Mouse (Mus musculus): ENCODE measurements at regions not wholly inside any gene's neighbourhood (a gene's known extent, or its start where the extent isn't known, plus 50 kb on each side); places are given as distances from the start of the nearest gene placed in this dataset.

DNA sequence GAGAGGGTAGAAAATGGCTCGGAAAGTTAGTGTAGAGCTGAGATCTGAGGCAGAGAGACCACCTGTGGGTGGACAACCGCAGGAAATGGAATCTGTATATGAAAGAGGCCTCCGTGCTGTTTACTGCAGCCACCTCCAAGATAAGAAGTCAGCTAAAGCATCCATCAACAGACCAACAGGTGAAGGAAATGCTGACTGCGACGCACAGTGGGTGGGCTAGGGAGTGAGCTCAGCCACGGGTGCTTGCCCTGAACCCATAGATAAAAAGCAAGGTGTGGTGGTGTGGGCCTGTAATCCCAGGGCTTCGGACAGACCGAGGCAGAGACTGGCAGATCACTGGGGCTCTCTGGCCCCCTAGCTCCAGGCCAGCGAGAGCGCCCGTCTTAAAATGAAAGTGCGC, 83.0 kb upstream of the Tle3 start:
- Histone ChIP-seq H3K4me1 (replicated peaks) (peaks cover 5% of the 10 kb centered on the region; the same call in 1 of the 2 replicates), H3K27me3 (peaks cover 87% of the 10 kb centered on the region)
- WGBS: 51% methylated on average over 12 of the region's 12 CpGs

DNA sequence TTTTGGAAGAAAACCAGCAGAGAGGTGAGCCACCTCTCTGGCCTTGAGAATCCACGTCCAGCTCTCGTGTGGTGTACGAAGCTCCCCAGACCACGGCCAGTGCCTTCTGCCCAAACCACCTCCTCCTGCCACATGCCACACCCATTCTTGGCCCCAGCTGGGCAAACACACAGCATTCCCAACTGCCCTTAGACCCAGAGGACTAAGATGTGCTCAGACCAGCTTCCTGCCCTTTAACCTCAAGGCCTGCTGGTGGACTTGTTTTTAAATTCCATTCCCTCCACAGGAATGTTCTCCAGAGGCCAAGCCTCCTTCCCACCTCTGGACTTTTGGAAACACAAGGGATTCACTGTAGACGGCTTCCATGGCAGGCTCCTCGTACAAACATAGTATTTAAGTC, 82.5 kb upstream of the Tle3 start:
- no peak overlapping the region for H3K9ac ChIP-seq
- H3K27me3 ChIP-seq: peaks cover 87% of the 10 kb centered on the region
- no peaks in the 10 kb centered on the region for H3K36me3 ChIP-seq
- no peaks in the 10 kb centered on the region; the same call in 1 of the 2 replicates for H3K9me3 ChIP-seq (replicated peaks)
- H3K4me1 ChIP-seq (replicated peaks): peaks cover 4% of the 10 kb centered on the region; the same call in 1 of the 2 replicates
- no peak overlapping the region for H3K4me3 ChIP-seq
- H3K4me2 ChIP-seq: no peak overlapping the region
- H3K27ac ChIP-seq: no peak overlapping the region
- no peak for ATAC-seq (replicated peaks; ENCODE audit: insufficient number of reproducible peaks, insufficient read depth, low FRiP score, low read depth)
- WGBS: 73% methylated on average over 6 of the region's 6 CpGs

More for the DNA sequence above, 83.0 kb upstream of the Tle3 start:
- Histone ChIP-seq H3K9me3 (replicated peaks) (no peaks in the 10 kb centered on the region; the same call in 1 of the 2 replicates), H3K4me3 (no peak overlapping the region), H3K36me3 (no peaks in the 10 kb centered on the region), H3K4me2 (no peak overlapping the region), H3K27ac (no peak overlapping the region), H3K9ac (no peak overlapping the region)
- no peak for ATAC-seq (replicated peaks; ENCODE audit: insufficient number of reproducible peaks, insufficient read depth, low FRiP score, low read depth)

DNA sequence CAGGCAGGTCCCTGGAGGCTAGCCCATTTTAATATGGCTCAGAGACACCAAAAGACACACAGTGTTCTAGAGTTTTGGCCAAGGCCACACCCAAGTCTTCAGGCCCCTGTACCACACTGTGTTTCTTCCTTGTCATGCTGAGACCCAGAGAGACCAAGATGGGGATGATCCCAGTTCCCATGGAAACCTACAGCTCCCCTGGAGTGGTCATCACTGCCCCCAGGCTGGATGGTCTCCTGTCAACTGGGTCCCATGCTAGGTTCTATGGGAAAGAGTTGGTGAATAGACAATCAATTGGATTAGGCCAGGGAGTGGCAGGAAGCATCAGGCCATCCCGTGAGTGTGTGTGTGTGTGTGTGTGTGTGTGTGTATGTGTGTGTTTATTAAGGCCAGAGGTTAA, 80.5 kb upstream of the Tle3 start:
- peaks cover 4% of the 10 kb centered on the region; the same call in 1 of the 2 replicates for H3K4me1 ChIP-seq (replicated peaks)
- no peaks in the 10 kb centered on the region; the same call in 1 of the 2 replicates for H3K9me3 ChIP-seq (replicated peaks)
- no peaks in the 10 kb centered on the region for H3K36me3 ChIP-seq
- no peak overlapping the region for H3K4me3 ChIP-seq
- peaks cover 89% of the 10 kb centered on the region for H3K27me3 ChIP-seq
- no peak overlapping the region for H3K9ac ChIP-seq
- H3K27ac ChIP-seq: no peak overlapping the region
- no peak overlapping the region for H3K4me2 ChIP-seq
- 77% methylated on average over 1 of the region's 1 CpGs for WGBS
- no peak for ATAC-seq (replicated peaks; ENCODE audit: insufficient number of reproducible peaks, insufficient read depth, low FRiP score, low read depth)

DNA sequence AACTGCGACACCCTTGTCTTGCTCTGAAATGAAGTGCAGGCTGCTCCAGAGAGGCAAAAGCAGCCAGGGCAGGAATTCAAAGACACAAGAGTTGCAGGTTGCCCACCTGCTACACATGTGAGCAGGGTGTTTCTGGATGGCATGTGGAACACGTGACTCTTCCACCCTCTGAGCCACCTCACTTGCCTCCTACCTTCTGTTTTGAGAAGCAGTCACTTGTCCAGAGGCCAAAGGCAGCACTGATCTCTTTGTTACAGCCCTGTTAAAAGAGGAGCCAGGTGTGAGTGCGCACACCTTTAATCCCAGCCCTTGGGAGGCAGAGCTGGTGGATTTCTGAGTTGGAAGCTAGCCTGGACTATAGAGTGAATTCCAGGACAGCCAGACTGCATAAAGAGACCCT, 79.7 kb upstream of the Tle3 start:
- no peak for ATAC-seq (replicated peaks; ENCODE audit: insufficient number of reproducible peaks, insufficient read depth, low FRiP score, low read depth)
- peaks cover 4% of the 10 kb centered on the region; the same call in 1 of the 2 replicates for H3K4me1 ChIP-seq (replicated peaks)
- H3K9ac ChIP-seq: no peak overlapping the region
- no peaks in the 10 kb centered on the region; the same call in 1 of the 2 replicates for H3K9me3 ChIP-seq (replicated peaks)
- no peaks in the 10 kb centered on the region for H3K36me3 ChIP-seq
- H3K27ac ChIP-seq: no peak overlapping the region
- no peak overlapping the region for H3K4me2 ChIP-seq
- 75% methylated on average over 3 of the region's 3 CpGs for WGBS
- H3K27me3 ChIP-seq: peaks cover 91% of the 10 kb centered on the region
- no peak overlapping the region for H3K4me3 ChIP-seq

DNA sequence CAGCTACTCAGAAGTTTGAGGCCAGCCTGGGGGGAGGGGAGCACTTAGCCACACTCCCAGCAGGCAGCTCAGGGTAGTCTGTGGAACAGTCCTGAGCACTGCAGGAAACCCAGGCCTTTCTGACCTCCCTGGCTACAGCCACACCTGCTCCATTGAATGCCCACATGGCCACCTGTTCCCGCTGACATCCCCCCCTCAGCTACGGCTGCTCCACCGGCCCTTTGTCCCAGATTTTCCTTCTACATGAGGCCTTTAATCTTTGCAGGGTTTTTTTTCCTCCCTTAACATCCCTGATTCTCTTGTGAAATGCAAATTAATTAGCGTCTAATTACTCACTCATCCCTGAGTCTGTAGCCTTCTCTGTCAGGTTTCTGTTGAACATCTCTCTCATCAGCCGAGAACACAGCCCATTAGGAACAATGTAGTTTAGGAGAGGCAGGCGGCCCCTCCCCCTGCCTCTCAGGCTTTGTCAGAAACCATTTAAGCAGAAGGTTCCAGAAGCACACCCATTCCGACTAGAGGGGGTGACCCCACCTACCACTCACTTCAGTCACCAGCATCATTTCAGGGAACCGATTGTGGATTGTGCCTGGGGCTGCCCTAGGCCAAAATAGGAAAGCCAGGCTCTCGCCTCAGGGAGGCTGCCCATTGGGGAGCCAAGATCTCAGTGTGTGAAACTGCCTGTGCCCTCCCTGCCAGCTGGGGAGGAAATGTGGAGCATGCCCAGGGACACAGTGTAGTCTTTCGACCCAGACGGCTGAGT, 78.8 kb upstream of the Tle3 start:
- H3K36me3 ChIP-seq: no peaks in the 10 kb centered on the region
- H3K4me1 ChIP-seq (replicated peaks): peaks cover 4% of the 10 kb centered on the region; the same call in 1 of the 2 replicates
- no peaks in the 10 kb centered on the region for H3K9me3 ChIP-seq (replicated peaks)
- H3K4me3 ChIP-seq: no peak overlapping the region
- WGBS: 55% methylated on average over 11 of the region's 11 CpGs
- ATAC-seq (replicated peaks; ENCODE audit: insufficient number of reproducible peaks, insufficient read depth, low FRiP score, low read depth): no peak
- peaks cover 96% of the 10 kb centered on the region for H3K27me3 ChIP-seq
- no peak overlapping the region for H3K9ac ChIP-seq
- no peak overlapping the region for H3K27ac ChIP-seq
- no peak overlapping the region for H3K4me2 ChIP-seq

DNA sequence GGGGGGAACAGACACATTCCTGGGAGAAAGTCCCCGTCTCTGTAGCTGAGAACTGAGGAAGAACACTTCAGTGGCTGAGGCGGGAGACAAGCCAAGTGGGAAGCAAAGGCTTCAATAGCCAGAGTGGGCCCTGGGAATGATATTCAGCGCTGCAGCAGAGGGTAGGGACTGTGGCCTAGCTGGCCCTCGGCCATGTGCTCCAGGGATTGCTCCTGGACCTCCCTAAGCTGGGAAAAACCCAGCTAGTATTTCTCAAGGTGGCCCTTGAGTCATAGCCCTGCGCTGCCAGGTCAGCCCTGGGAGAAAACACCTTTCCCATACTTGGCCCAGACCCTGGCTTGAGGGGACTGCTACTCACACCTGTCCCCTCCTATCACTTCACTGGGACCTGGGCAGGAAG, 77.2 kb upstream of the Tle3 start:
- H3K9ac ChIP-seq: no peak overlapping the region
- no peaks in the 10 kb centered on the region for H3K36me3 ChIP-seq
- H3K27ac ChIP-seq: no peak overlapping the region
- no peak for ATAC-seq (replicated peaks; ENCODE audit: insufficient number of reproducible peaks, insufficient read depth, low FRiP score, low read depth)
- 59% methylated on average over 5 of the region's 5 CpGs for WGBS
- H3K9me3 ChIP-seq (replicated peaks): no peaks in the 10 kb centered on the region
- no peak overlapping the region for H3K4me2 ChIP-seq
- H3K4me1 ChIP-seq (replicated peaks): no peaks in the 10 kb centered on the region
- peaks cover 94% of the 10 kb centered on the region for H3K27me3 ChIP-seq
- no peak overlapping the region for H3K4me3 ChIP-seq

DNA sequence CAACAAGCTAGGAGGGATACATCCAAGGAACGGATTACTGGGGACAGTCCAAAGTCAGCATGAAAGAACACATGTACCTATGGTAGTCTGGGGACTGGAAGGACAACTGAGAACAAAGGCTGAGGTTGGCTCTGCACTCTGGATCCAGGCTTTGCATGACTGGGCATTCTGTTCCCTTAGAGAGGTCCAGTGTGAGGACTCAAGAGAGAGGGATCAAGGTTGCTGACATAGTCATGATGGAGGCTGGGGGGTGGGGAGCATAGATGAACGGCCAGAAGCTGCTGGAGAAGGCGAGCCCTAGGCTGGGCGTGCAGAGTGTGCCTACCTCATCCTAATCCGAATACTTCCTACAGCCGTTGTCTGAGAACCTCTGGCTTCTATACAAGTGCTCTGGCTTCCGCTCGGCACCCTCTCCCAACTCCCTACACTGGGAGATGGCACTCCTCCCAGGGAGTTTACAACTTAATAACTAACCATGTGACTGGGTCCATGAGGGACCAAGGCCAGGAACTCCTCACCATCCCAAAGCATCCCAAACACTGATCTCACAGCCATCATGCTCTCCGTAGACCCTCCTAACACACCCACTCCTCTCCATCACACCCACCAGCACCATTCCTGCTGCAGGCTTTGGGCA, 75.7 kb upstream of the Tle3 start:
- no peak for ATAC-seq (replicated peaks; ENCODE audit: insufficient number of reproducible peaks, insufficient read depth, low FRiP score, low read depth)
- Histone ChIP-seq H3K27ac (no peak overlapping the region), H3K27me3 (peaks cover 94% of the 10 kb centered on the region), H3K4me3 (no peak overlapping the region), H3K9ac (no peak overlapping the region), H3K9me3 (replicated peaks) (no peaks in the 10 kb centered on the region), H3K36me3 (no peaks in the 10 kb centered on the region), H3K4me2 (no peak overlapping the region), H3K4me1 (replicated peaks) (no peaks in the 10 kb centered on the region)
- 89% methylated on average over 9 of the region's 9 CpGs for whole genome bisulfite sequencing

DNA sequence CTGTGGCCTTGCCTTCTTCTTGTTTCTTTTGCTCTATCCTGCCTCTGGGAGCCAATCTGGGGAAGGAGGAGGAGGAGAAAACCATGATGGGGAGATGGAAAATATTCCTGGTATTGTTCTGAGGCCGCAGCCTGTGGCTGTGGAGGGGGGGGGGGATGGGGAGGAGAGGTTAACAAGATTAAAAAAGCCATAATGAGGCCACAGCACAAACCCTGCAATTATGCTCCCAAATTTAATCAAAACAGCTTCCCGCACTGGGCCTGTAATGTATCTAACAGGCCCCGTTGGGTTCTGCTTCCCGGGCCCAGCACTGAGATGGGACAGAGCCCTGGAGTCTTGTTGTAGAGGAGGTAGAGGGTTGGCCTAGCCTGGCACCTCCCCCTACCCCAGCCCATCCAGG, 74.8 kb upstream of the Tle3 start:
- Histone ChIP-seq H3K4me2 (no peak overlapping the region), H3K27me3 (peaks cover 94% of the 10 kb centered on the region), H3K27ac (no peak overlapping the region), H3K4me1 (replicated peaks) (no peaks in the 10 kb centered on the region), H3K9ac (no peak overlapping the region), H3K9me3 (replicated peaks) (no peaks in the 10 kb centered on the region), H3K36me3 (no peaks in the 10 kb centered on the region), H3K4me3 (no peak overlapping the region)
- ATAC-seq (replicated peaks; ENCODE audit: insufficient number of reproducible peaks, insufficient read depth, low FRiP score, low read depth): no peak
- WGBS: 56% methylated on average over 4 of the region's 4 CpGs

DNA sequence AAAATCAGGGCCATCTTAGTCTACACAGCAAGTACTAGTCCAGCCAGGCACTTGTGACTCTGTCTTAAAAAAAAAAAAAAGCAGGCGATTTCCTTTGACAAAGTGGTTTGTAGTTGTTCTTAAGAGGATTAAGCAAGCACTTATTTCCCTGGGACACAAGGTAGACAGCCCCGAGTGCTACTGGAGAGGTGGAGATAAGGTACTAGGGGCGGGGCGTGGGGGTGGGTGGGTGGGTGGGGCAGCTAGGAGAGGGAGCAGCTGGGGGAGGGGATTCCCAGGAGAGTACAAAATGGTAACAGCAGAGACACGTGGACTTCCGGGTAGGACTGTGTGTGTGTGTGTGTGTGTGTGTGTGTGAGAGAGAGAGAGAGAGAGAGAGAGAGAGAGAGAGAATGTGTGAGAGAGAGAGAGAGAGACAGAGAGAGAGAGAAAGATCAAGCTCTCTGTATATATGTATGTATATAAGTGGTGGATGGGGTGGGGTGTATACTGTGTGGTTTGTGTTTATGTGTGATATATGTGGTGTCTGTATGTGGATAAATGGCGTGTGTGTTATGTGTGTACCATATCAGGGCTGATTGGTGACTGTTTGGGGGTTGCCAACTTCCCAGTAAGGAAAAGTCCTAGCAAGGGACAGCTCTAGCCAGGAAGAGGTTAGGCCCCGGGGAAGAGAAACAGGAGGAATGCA, 72.1 kb upstream of the Tle3 start:
- Histone ChIP-seq H3K4me2 (no peak overlapping the region), H3K9me3 (replicated peaks) (no peaks in the 10 kb centered on the region), H3K4me1 (replicated peaks) (no peaks in the 10 kb centered on the region), H3K4me3 (no peak overlapping the region), H3K27me3 (peaks cover 94% of the 10 kb centered on the region), H3K9ac (no peak overlapping the region), H3K36me3 (no peaks in the 10 kb centered on the region), H3K27ac (no peak overlapping the region)
- WGBS: 43% methylated on average over 8 of the region's 8 CpGs
- no peak for ATAC-seq (replicated peaks; ENCODE audit: insufficient number of reproducible peaks, insufficient read depth, low FRiP score, low read depth)

DNA sequence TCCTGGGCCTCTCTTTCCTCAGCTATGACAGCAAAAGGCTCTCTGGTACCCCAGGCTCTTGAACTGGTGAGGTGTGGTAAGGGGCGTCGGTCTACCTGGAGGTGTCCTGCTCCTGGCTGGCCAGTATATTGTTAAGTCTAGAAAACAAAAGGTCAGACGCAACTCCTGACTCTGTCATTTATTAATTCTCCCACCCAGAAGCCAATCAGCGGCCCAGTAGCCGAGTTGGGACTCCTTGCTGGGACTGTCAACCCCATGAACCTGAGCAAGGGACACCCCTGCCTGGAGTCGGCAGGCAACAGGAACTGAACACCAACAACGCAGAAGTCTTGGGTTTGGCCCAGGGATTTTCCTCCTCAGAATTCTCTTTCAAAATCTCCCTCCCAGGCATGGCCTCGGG, 71.1 kb upstream of the Tle3 start:
- H3K9ac ChIP-seq: no peak overlapping the region
- H3K4me2 ChIP-seq: no peak overlapping the region
- no peaks in the 10 kb centered on the region for H3K4me1 ChIP-seq (replicated peaks)
- peaks cover 94% of the 10 kb centered on the region for H3K27me3 ChIP-seq
- WGBS: 86% methylated on average over 8 of the region's 8 CpGs
- no peak overlapping the region for H3K4me3 ChIP-seq
- H3K9me3 ChIP-seq (replicated peaks): no peaks in the 10 kb centered on the region
- ATAC-seq (replicated peaks; ENCODE audit: insufficient number of reproducible peaks, insufficient read depth, low FRiP score, low read depth): no peak
- H3K36me3 ChIP-seq: no peaks in the 10 kb centered on the region
- no peak overlapping the region for H3K27ac ChIP-seq

DNA sequence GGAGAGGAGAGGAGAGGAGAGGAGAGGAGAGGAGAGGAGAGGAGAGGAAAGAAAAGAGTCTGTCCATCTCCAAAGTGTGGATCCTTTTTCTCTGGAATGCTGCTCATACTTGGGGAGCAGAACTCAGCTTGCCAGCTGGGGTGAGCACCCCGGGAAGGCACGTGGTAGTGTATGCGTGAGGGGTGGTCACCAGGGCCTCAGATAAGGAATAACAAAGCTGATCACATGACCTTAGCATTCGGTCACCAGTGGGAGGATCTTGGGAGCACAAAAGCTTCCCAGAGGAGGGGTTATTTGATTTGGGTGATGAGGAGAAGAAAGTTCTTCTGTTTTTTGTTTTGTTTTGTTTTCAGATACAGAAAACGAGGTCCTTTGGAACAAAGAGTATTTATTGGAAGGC, 69.4 kb upstream of the Tle3 start:
- Histone ChIP-seq H3K27me3 (peaks cover 94% of the 10 kb centered on the region), H3K4me2 (no peak overlapping the region), H3K9ac (no peak overlapping the region), H3K4me3 (no peak overlapping the region), H3K9me3 (replicated peaks) (no peaks in the 10 kb centered on the region), H3K4me1 (replicated peaks) (no peaks in the 10 kb centered on the region), H3K27ac (no peak overlapping the region), H3K36me3 (no peaks in the 10 kb centered on the region)
- 11% methylated on average over 5 of the region's 5 CpGs for WGBS
- no peak for ATAC-seq (replicated peaks; ENCODE audit: insufficient number of reproducible peaks, insufficient read depth, low FRiP score, low read depth)

Measured in heart, embryonic 15.5 days (tissue).